Mouse (Mus musculus) CH12.LX (cell line): ENCODE data around the gene Prrc2c.

ENCODE experiments used
- CHD2 ChIP-seq: IDR thresholded peaks from 2 replicates; pipeline ENCODE4 v1.6.1; 2011; ENCODE audit warnings: low read length, improper control_type of control experiment
- CTCF ChIP-seq, 2 experiments: IDR thresholded peaks in 1 of 2; conservative IDR thresholded peaks in 1 of 2; 2 replicates each; pipeline ENCODE4 v1.5.1; 2011 to 2012; ENCODE audit warnings: low read depth in 2 of 2, low read length in 2 of 2, improper control_type of control experiment in 1 of 2, inconsistent platforms in 1 of 2, mild to moderate bottlenecking in 1 of 2, moderate library complexity in 1 of 2
- EP300 ChIP-seq: IDR thresholded peaks from 2 replicates; pipeline ENCODE4 v1.6.1; 2011; ENCODE audit warnings: low read length, improper control_type of control experiment
- JUND ChIP-seq: conservative IDR thresholded peaks from 2 replicates; pipeline ENCODE4 v1.6.1; 2011; ENCODE audit warnings: low read depth, low read length, improper control_type of control experiment
- MAX ChIP-seq: IDR thresholded peaks from 2 replicates; pipeline ENCODE4 v1.6.1; 2011; ENCODE audit warnings: low read length, improper control_type of control experiment
- MAZ ChIP-seq: IDR thresholded peaks from 2 replicates; pipeline ENCODE4 v1.6.1; 2012; ENCODE audit warnings: low read depth, mild to moderate bottlenecking, inconsistent platforms, low read length, improper control_type of control experiment, moderate library complexity
- MEF2A ChIP-seq: IDR thresholded peaks from 2 replicates; pipeline ENCODE4 v1.6.1; 2014; ENCODE audit warnings: low read depth, mild to moderate bottlenecking, inconsistent platforms, low read length, improper control_type of control experiment, borderline replicate concordance
- MYC ChIP-seq: IDR thresholded peaks from 2 replicates; pipeline ENCODE4 v1.6.1; 2011; ENCODE audit warnings: low read depth, mild to moderate bottlenecking, improper control_type of control experiment, low read length
- POLR2A ChIP-seq: IDR thresholded peaks from 2 replicates; pipeline ENCODE4 v1.6.1; 2011; ENCODE audit warnings: low read depth, mild to moderate bottlenecking, improper control_type of control experiment, low read length
- SIN3A ChIP-seq: IDR thresholded peaks from 2 replicates; pipeline ENCODE4 v1.6.1; 2012; ENCODE audit warnings: low read length, improper control_type of control experiment, inconsistent platforms
- USF1 ChIP-seq: IDR thresholded peaks from 2 replicates; pipeline ENCODE4 v1.6.1; 2014; ENCODE audit warnings: low read depth, mild to moderate bottlenecking, inconsistent platforms, low read length, improper control_type of control experiment

DNA sequence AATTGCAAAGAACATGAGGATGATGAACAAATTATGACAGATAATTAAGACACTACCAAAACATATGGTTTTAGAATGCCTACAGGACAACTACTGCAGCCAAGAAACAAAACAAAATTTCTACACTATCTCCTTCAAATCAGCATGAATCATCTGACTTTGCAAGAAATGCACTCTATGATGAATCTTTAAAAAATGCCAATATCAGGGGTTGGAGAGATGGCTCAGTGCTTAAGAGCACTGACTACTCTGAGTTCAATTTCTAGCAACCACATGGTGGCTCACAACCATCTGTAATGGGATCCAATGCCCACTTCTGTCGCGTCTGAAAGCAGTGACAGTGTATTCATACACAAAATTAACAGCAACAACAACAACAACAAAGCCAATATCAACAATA lies 46.6 kb downstream of the Prrc2c start:
- TF ChIP-seq CHD2, result no peak
- TF ChIP-seq POLR2A, result no peak
- no peak for TF ChIP-seq MAX
- TF ChIP-seq MEF2A, result no peak
- TF ChIP-seq MYC, result no peak
- TF ChIP-seq USF1, result no peak
- no peak for TF ChIP-seq SIN3A
- no peak for TF ChIP-seq CTCF (conservative IDR thresholded peaks at IDR 0.05 in 1 of 2, IDR thresholded peaks at IDR 0.05 in 1 of 2; ENCODE audit: low read depth in 2 of 2, low read length in 2 of 2)
- TF ChIP-seq MAZ, result no peak
- TF ChIP-seq JUND, result no peak
- TF ChIP-seq EP300, result no peak
